Mouse (Mus musculus) cerebellum, adult 2 months (tissue): Measurements from ENCODE around the gene Ccnl2.

Experiments
- CTCF ChIP-seq: fragments of 200-500 bp; IDR thresholded peaks from 2 replicates; pipeline ENCODE4 v1.5.1; 2011; ENCODE audit warnings: low read depth, mild to moderate bottlenecking, control low read depth, low read length, moderate library complexity, borderline replicate concordance; ENCODE audit not compliant: insufficient read depth
- POLR2A ChIP-seq: fragments of 200-500 bp; IDR thresholded peaks from 2 replicates; pipeline ENCODE4 v1.6.1; 2011; ENCODE audit warnings: low read length, control low read depth, borderline replicate concordance; ENCODE audit not compliant: insufficient read depth

GRCm38 (mm10) chr4:155841003-155841454 lies 28.7 kb downstream of the Ccnl2 start:
- no peak for TF ChIP-seq CTCF
- TF ChIP-seq POLR2A: no peak
